Mouse (Mus musculus): Measurements from ENCODE around the gene C2cd4b.

The C2cd4b gene

DNA sequence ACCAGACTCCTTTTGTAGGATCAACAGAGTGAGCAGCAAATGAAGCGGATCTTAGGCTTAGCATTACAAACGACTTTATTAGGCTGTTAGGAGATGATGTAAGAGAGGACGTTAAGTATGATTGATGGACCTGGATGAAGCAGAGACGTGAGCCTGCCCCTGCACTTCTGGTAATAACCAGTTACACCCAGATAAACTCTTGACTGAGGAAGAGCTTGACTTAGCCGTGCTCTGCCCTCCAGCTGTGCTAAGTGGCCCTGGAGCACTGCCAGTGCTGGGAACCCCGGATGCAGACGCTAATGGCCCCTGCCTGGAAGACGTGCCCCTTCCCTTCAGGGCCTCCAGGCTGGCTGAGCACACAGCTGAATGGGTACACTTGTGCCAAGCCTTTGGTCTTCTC is 19.3 kb downstream of the C2cd4b start:
- DNase-seq = no peak

GRCm38 (mm10) chr9:67782786-67783185 is 23.5 kb downstream of the C2cd4b start:
- DNase-seq = no peak

- no peak for DNase-seq
Observed at GRCm38 (mm10) chr9:67783464-67783863, 24.2 kb downstream of the C2cd4b start.

GRCm38 (mm10) chr9:67783925-67784324 is 24.7 kb downstream of the C2cd4b start:
- no peak for DNase-seq

GRCm38 (mm10) chr9:67786311-67786710 is 27.1 kb downstream of the C2cd4b start:
- DNase-seq = no peak

GRCm38 (mm10) chr9:67787671-67788070 is 28.4 kb downstream of the C2cd4b start:
- DNase-seq = no peak

DNA sequence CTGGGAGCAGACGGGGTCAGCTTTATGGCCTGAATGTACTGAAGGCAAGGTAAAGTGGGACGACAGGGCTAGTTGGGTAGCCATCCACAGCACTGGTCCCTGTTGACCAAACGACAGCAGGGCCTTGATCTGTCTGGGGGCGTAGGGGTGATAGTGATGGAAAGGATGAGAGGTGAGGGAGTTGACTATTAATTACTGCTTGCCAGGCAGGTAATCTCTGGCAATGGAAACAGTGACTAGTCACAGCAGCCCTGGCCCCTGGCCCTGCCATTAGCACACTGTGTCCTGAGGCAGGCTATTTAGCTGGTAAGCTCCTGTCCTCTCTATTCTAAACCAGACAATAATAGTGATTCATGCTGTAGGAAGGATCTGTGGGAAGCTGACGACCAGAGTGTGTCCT is 33.2 kb downstream of the C2cd4b start:
- no peak for DNase-seq

GRCm38 (mm10) chr9:67793501-67793900 is 34.3 kb downstream of the C2cd4b start:
- no peak for DNase-seq

GRCm38 (mm10) chr9:67794216-67794615 is 35.0 kb downstream of the C2cd4b start:
- no peak for DNase-seq

GRCm38 (mm10) chr9:67794668-67795067 is 35.4 kb downstream of the C2cd4b start:
- no peak for DNase-seq

GRCm38 (mm10) chr9:67795205-67795675 is 36.0 kb downstream of the C2cd4b start:
- DNase-seq = peak; percentile 3

GRCm38 (mm10) chr9:67799078-67799819 is 40.0 kb downstream of the C2cd4b start:
- no peak for DNase-seq

- DNase-seq = peak; percentile 43
Observed at GRCm38 (mm10) chr9:67802241-67802640, 43.0 kb downstream of the C2cd4b start.

DNA sequence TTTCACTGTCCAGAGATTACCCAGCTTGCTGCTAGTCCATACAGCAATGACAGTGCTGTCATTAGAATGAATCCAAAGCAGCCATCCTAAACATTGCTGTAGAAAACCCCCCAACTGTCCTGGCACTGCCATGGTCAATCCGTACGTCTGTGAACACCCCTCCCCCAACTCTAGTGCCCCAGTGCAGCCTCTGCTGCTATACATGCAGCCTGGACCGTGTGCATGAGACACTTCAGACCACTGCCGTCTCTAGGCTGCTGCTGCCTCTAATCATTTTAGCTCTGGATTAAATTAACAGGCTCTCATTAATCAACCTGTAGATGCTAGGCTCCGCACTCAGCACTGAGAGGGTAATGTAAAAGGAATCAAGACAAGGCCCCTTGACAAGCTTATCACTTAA is 47.8 kb downstream of the C2cd4b start:
- DNase-seq = no peak

DNA sequence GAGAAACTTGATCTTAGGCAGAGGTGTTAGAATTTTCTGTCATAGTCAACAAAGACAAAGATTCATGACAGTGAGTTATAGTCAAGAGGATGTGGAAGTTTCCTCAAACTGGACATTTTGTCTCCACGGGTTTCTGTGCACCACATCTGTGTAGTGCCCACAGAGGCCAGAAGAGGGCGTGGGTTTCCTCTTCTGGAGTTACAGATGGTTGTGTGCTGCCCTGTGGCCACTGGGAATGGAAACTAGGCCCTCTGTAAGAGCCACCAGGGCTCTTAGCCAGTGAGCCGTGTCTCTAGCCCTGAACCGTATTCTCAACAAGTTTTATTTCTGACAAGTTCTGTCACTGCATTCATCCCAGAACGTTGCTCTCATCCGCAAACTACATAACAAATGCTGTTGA is 51.3 kb downstream of the C2cd4b start:
- DNase-seq = no peak

All from cerebellum, adult 11 months (tissue).